In genomic region chr6:100732376-100733021, GRCm38 (mm10) we compare ENCODE assay signal across 9 mouse cellular contexts. TPM values are rescaled to one million over a fixed set of nuclear protein-coding genes. Genes with fewer than 3 reads are reported as not detected.
DNase-seq lines count a peak whose midpoint lies in the region; ATAC-seq and TF ChIP-seq lines count a peak whose summit lies in the region.
"Had no signal": no experiment of that assay in that cellular context is flagged by ENCODE, and none has a peak within 500 bp of the region (broad histone marks: within the 10 kb centered on the region; RNA-seq: fewer than 3 reads in every experiment).

No protein-coding gene starts in this region.

- no peak overlapping the region for H3K4me3 ChIP-seq in midbrain, embryonic 11.5 days (ENCODE audit: low read depth, low read length)
- H3K4me3 ChIP-seq in midbrain, embryonic 13.5 days (replicated peaks), result no peak overlapping the region
- peak overlapping the region; percentile 63 for H3K4me3 ChIP-seq in gastrocnemius, adult 2 months
- H3K4me3 ChIP-seq in midbrain, embryonic 15.5 days, result no peak overlapping the region

- no peaks in the 10 kb centered on the region for H3K36me3 ChIP-seq in midbrain, embryonic 11.5 days (ENCODE audit: control insufficient read depth, insufficient read depth, low read length)
- H3K36me3 ChIP-seq in midbrain, embryonic 13.5 days, result no peaks in the 10 kb centered on the region
- H3K36me3 ChIP-seq in midbrain, embryonic 15.5 days (replicated peaks), result no peaks in the 10 kb centered on the region

- TF ChIP-seq CTCF in gastrocnemius, adult 2 months (IDR thresholded peaks at IDR 0.05), result no peak

- no peaks in the 10 kb centered on the region for H3K4me1 ChIP-seq in midbrain, embryonic 11.5 days (ENCODE audit: control insufficient read depth, insufficient read depth, low read length)
- no peaks in the 10 kb centered on the region for H3K4me1 ChIP-seq in midbrain, embryonic 13.5 days (replicated peaks)
- no peaks in the 10 kb centered on the region for H3K4me1 ChIP-seq in midbrain, embryonic 15.5 days

- H3K27ac ChIP-seq in midbrain, embryonic 11.5 days (ENCODE audit: low read depth, low read length), result no peak overlapping the region
- no peak overlapping the region for H3K27ac ChIP-seq in midbrain, embryonic 13.5 days
- peak overlapping the region; percentile 72 for H3K27ac ChIP-seq in gastrocnemius, adult 2 months
- H3K27ac ChIP-seq in midbrain, embryonic 15.5 days, result no peak overlapping the region

- DNase-seq in midbrain, embryonic 11.5 days (ENCODE audit: low spot score, missing footprints), result peak; percentile 45
- DNase-seq in gastrocnemius, adult 2 months, result peak; percentile 50
- peak; percentile 20 to 30 for DNase-seq in layer of hippocampus, postnatal 25 days (ENCODE audit: extremely low spot score in 1 of 2, low spot score in 1 of 2)
- peak; percentile 39 for DNase-seq in neural tube, embryonic 10.5 days (ENCODE audit: extremely low spot score, low spot score)
- no peak for DNase-seq in adrenal gland, postnatal 10 days

- intact Hi-C loops in gastrocnemius, adult 2 months (cut with DNase I), result no loop called here

- no peaks in the 10 kb centered on the region for H3K27me3 ChIP-seq in midbrain, embryonic 11.5 days (ENCODE audit: control insufficient read depth, insufficient read depth, low read length)
- H3K27me3 ChIP-seq in midbrain, embryonic 13.5 days, result no peaks in the 10 kb centered on the region
- no peaks in the 10 kb centered on the region for H3K27me3 ChIP-seq in midbrain, embryonic 15.5 days (replicated peaks)

- H3K9ac ChIP-seq in midbrain, embryonic 11.5 days (ENCODE audit: low read length), result no peak overlapping the region
- H3K9ac ChIP-seq in midbrain, embryonic 13.5 days (replicated peaks), result no peak overlapping the region
- H3K9ac ChIP-seq in midbrain, embryonic 15.5 days, result no peak overlapping the region

- ATAC-seq in midbrain, embryonic 11.5 days (ENCODE audit: low FRiP score), result no peak
- no peak for ATAC-seq in midbrain, embryonic 13.5 days
- no peak for ATAC-seq in activated CD4-positive, CD25-positive, alpha-beta regulatory T cell, adult 4 months
- ATAC-seq in midbrain, embryonic 15.5 days (replicated peaks), result no peak

- no peaks in the 10 kb centered on the region for H3K9me3 ChIP-seq in midbrain, embryonic 11.5 days (ENCODE audit: control insufficient read depth, low read length)
- H3K9me3 ChIP-seq in midbrain, embryonic 13.5 days, result no peaks in the 10 kb centered on the region
- no peaks in the 10 kb centered on the region for H3K9me3 ChIP-seq in midbrain, embryonic 15.5 days

- 73% methylated on average over 12 of the region's 12 CpGs for WGBS in midbrain, embryonic 11.5 days
- WGBS in midbrain, embryonic 13.5 days, result 74% methylated on average over 12 of the region's 12 CpGs
- WGBS in midbrain, embryonic 15.5 days, result 65% methylated on average over 12 of the region's 12 CpGs

- H3K4me2 ChIP-seq in midbrain, embryonic 11.5 days, result no peak overlapping the region
- no peak overlapping the region for H3K4me2 ChIP-seq in midbrain, embryonic 13.5 days (replicated peaks)
- no peak overlapping the region for H3K4me2 ChIP-seq in midbrain, embryonic 15.5 days

RNA-seq across cellular contexts. Expression of gene Gxylt2, which starts 28.0 kb away (rescaled TPM):
- polyA plus RNA-seq in midbrain, embryonic 11.5 days (2014; fragmentation: Nextera tagmentation; extraction: Ambion mirVana), result 3.3 and 3.8 TPM in 2 replicates
- polyA plus RNA-seq in midbrain, embryonic 13.5 days (2015; fragmentation: Nextera tagmentation; extraction: Ambion mirVana), result 0.70 and 0.98 TPM in 2 replicates
- total RNA-seq in gastrocnemius, adult 2 months (2021), result under 1 TPM; 0.66 to 0.67 TPM
- 1 to 10 TPM; 1.6 to 2.0 TPM for total RNA-seq in layer of hippocampus, postnatal 25 days (2021)
- 1 to 10 TPM; 1.9 to 3.3 TPM for total RNA-seq in adrenal gland, postnatal 10 days (2021)
- under 1 TPM in 1 of 2 experiments, not detected in 1; 0.74 TPM for polyA plus RNA-seq in activated CD4-positive, CD25-positive, alpha-beta regulatory T cell, adult 4 months (2017; shearing (Covaris generic))
- polyA plus RNA-seq in midbrain, embryonic 15.5 days (2015; fragmentation: Nextera tagmentation; extraction: Ambion mirVana), result 1.2 and 1.6 TPM in 2 replicates
- polyA plus RNA-seq: liver, adult 2 months had no signal
